Mouse (Mus musculus): ENCODE data around the gene Plcl1. TPM values are rescaled to one million over a fixed set of nuclear protein-coding genes. Genes with fewer than 3 reads are reported as not detected.

The Plcl1 gene
- total and polyA plus RNA-seq, 3 experiments = not detected

DNA sequence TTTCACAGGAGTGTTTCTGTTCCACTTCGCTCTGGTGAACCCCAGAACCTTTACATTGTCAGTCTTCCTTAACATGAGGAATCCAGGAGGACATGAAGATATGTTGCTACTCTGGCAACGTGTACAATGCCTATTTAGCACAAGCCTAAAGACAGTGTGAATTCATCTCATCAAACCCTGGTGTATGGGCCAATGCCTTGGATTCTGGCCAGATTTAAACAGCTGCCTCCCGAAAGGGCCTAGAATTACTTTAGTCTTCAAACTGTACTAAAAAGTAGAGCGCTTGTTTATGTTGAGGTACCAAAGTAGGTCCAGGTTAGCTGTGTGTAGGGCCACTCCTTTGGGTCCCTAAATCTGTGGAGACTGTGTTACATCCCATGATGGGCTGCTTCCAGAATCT lies 227.6 kb downstream of the Plcl1 start:
- H3K27me3 ChIP-seq (ENCODE audit: control insufficient read depth in 1 of 2, insufficient read depth in 2 of 2, low read length in 2 of 2) = no peaks in the 10 kb centered on the region
- H3K9me3 ChIP-seq (replicated peaks; ENCODE audit: insufficient read depth, low read length) = no peaks in the 10 kb centered on the region
- TF ChIP-seq RCOR1 (IDR thresholded peaks at IDR 0.05; ENCODE audit: low read depth, low read length) (no peak), CHD2 (IDR thresholded peaks at IDR 0.05; ENCODE audit: low read length) (no peak), ZC3H11A (IDR thresholded peaks at IDR 0.05; ENCODE audit: low read depth, low read length) (no peak), SIN3A (IDR thresholded peaks at IDR 0.05; ENCODE audit: low read length) (no peak), ETS1 (IDR thresholded peaks at IDR 0.05; ENCODE audit: low read depth, low read length) (no peak), TBP (IDR thresholded peaks at IDR 0.05; ENCODE audit: low read depth, low read length) (no peak), POLR2A (IDR thresholded peaks at IDR 0.05; ENCODE audit: control insufficient read depth in 1 of 2, insufficient read depth in 1 of 2, low read depth in 1 of 2, low read length in 2 of 2, poor library complexity in 1 of 2) (no peak), ZMIZ1 (IDR thresholded peaks at IDR 0.05; ENCODE audit: low read depth, low read length) (no peak), MAX (IDR thresholded peaks at IDR 0.05; ENCODE audit: low read length) (no peak), MAZ (IDR thresholded peaks at IDR 0.05; ENCODE audit: low read depth, low read length) (no peak), ELF1 (IDR thresholded peaks at IDR 0.05; ENCODE audit: low read depth, low read length) (no peak)
- H3K79me2 ChIP-seq (ENCODE audit: control insufficient read depth, insufficient read depth, low read length, poor library complexity) = no peaks in the 10 kb centered on the region
- no peak overlapping the region for H3K9ac ChIP-seq (ENCODE audit: control insufficient read depth, low read depth, low read length, poor library complexity, severe bottlenecking)
- no peaks in the 10 kb centered on the region for H3K36me3 ChIP-seq (ENCODE audit: control insufficient read depth in 1 of 2, insufficient read depth in 2 of 2, low read length in 2 of 2)
- DNase-seq (ENCODE audit: low read depth, low spot score) = no peak
- no peak overlapping the region for H3K4me3 ChIP-seq (ENCODE audit: control insufficient read depth in 1 of 2, insufficient read depth in 1 of 2, low read depth in 2 of 2, low read length in 2 of 2)
- no peak overlapping the region for H3K27ac ChIP-seq (ENCODE audit: control insufficient read depth, low read depth, low read length)
- H3K4me1 ChIP-seq (ENCODE audit: control insufficient read depth in 1 of 2, insufficient read depth in 2 of 2, low read length in 2 of 2) = no peaks in the 10 kb centered on the region

DNA sequence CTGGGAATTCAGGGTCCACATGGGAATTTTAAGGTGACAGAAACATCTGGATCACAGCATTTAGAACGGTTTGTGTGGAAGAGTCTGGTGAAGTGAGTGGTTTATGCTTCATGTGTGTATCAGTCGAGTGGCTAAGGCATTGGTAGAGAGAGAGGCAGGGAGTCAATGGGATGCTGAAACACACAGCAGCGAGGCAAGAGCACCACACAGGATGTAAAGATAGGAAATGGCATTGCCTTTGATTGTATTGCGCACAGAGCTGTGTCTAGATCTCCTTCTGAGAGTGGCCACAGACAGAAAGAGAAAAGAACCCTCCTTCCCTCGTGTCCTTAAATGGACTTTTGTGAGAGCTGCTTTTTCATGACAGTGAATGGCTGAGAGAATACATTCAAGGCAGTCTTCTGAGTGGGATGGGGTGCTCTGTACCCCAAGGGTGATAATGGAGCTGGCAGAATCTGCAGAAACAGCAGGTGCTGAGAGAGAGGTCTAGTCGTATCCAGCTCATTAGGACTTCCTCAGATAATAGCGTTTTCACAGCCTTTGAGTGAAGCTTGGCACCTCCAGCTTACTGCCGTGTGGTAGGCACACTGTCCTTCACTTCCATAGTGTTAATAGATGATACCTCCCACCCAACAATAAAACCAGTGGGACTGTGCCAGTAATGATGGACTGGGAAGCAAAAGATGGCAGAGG lies 253.9 kb downstream of the Plcl1 start:
- no peak for DNase-seq (ENCODE audit: low read depth, low spot score)
- no peaks in the 10 kb centered on the region for H3K27me3 ChIP-seq (ENCODE audit: control insufficient read depth in 1 of 2, insufficient read depth in 2 of 2, low read length in 2 of 2)
- H3K79me2 ChIP-seq (ENCODE audit: control insufficient read depth, insufficient read depth, low read length, poor library complexity) = no peaks in the 10 kb centered on the region
- H3K9me3 ChIP-seq (replicated peaks; ENCODE audit: insufficient read depth, low read length) = no peaks in the 10 kb centered on the region
- H3K27ac ChIP-seq (ENCODE audit: control insufficient read depth, low read depth, low read length) = no peak overlapping the region
- no peaks in the 10 kb centered on the region for H3K36me3 ChIP-seq (ENCODE audit: control insufficient read depth in 1 of 2, insufficient read depth in 2 of 2, low read length in 2 of 2)
- H3K9ac ChIP-seq (ENCODE audit: control insufficient read depth, low read depth, low read length, poor library complexity, severe bottlenecking) = no peak overlapping the region
- no peak overlapping the region for H3K4me3 ChIP-seq (ENCODE audit: control insufficient read depth in 1 of 2, insufficient read depth in 1 of 2, low read depth in 2 of 2, low read length in 2 of 2)
- TF ChIP-seq POLR2A (IDR thresholded peaks at IDR 0.05; ENCODE audit: control insufficient read depth in 1 of 2, insufficient read depth in 1 of 2, low read depth in 1 of 2, low read length in 2 of 2, poor library complexity in 1 of 2) (no peak), MYC (IDR thresholded peaks at IDR 0.05; ENCODE audit: low read depth, low read length) (no peak), CHD2 (IDR thresholded peaks at IDR 0.05; ENCODE audit: low read length) (no peak), MYB (IDR thresholded peaks at IDR 0.05; ENCODE audit: low read depth, low read length) (no peak), MXI1 (IDR thresholded peaks at IDR 0.05; ENCODE audit: low read depth, low read length) (no peak), TCF12 (IDR thresholded peaks at IDR 0.05; ENCODE audit: low read depth, low read length) (no peak), SIN3A (IDR thresholded peaks at IDR 0.05; ENCODE audit: low read length) (no peak), ZNF384 (IDR thresholded peaks at IDR 0.05; ENCODE audit: low read depth, low read length) (no peak), POLR2AphosphoS5 (IDR thresholded peaks at IDR 0.05; ENCODE audit: borderline replicate concordance, low read depth, low read length) (no peak), KAT2A (conservative IDR thresholded peaks at IDR 0.05; ENCODE audit: low read depth, low read length) (no peak)
- no peaks in the 10 kb centered on the region for H3K4me1 ChIP-seq (ENCODE audit: control insufficient read depth in 1 of 2, insufficient read depth in 2 of 2, low read length in 2 of 2)

Data from MEL (cell line).